Mouse (Mus musculus): ENCODE measurements around the gene Ilk. TPM values are rescaled to one million over a fixed set of nuclear protein-coding genes. Genes with fewer than 3 reads are reported as not detected.

Gene Ilk
- polyA plus RNA-seq, 1 experiment from 2014 or later: 204 TPM

- H3K4me1 ChIP-seq: peaks cover 22% of the 10 kb centered on the region
- peak within 1 kb of the TSS; percentile 81 for H3K27ac ChIP-seq (replicated peaks)
- under 1% methylated on average over 63 of the region's 67 CpGs for WGBS
- no peaks in the 10 kb centered on the region for H3K27me3 ChIP-seq (replicated peaks)
- no peaks in the 10 kb centered on the region for H3K9me3 ChIP-seq (replicated peaks)
- H3K36me3 ChIP-seq: peaks cover 46% of the 10 kb centered on the region
- H3K9ac ChIP-seq (replicated peaks): peak within 1 kb of the TSS; percentile 93
- peak within 1 kb of the TSS; percentile 89 for H3K4me3 ChIP-seq (replicated peaks)
- peak within 1 kb of the TSS; percentile 93 for H3K4me2 ChIP-seq
- peak; percentile 95 for ATAC-seq (ENCODE audit: low FRiP score)
These were observed 7.7 kb downstream of the Ilk start, which contains the start of gene Taf10 for GRCm38 (mm10) chr7:105743926-105744590. TSS of gene Taf10 (minus strand) at chr7:105744361.

GRCm38 (mm10) chr7:105747776-105748175 is 11.4 kb downstream of the Ilk start:
- no peak overlapping the region for H3K4me2 ChIP-seq
- H3K9me3 ChIP-seq (replicated peaks): no peaks in the 10 kb centered on the region
- H3K27me3 ChIP-seq (replicated peaks): no peaks in the 10 kb centered on the region
- 85% methylated on average over 2 of the region's 2 CpGs for WGBS
- ATAC-seq (ENCODE audit: low FRiP score): no peak
- peaks cover 26% of the 10 kb centered on the region for H3K4me1 ChIP-seq
- H3K4me3 ChIP-seq (replicated peaks): no peak overlapping the region
- H3K27ac ChIP-seq (replicated peaks): no peak overlapping the region
- peaks cover 25% of the 10 kb centered on the region for H3K36me3 ChIP-seq
- no peak overlapping the region for H3K9ac ChIP-seq (replicated peaks)

- Histone ChIP-seq H3K27ac (replicated peaks) (peak within 1 kb of the TSS; percentile 76), H3K4me2 (peak within 1 kb of the TSS; percentile 64), H3K9ac (replicated peaks) (peak within 1 kb of the TSS; percentile 56), H3K9me3 (replicated peaks) (no peaks in the 10 kb centered on the region), H3K4me1 (peaks cover 20% of the 10 kb centered on the region), H3K36me3 (peaks cover 55% of the 10 kb centered on the region), H3K27me3 (replicated peaks) (no peaks in the 10 kb centered on the region), H3K4me3 (replicated peaks) (peak within 1 kb of the TSS; percentile 47)
- WGBS: 26% methylated on average over 20 of the region's 20 CpGs
- peak; percentile 92 for ATAC-seq (ENCODE audit: low FRiP score)
These were observed 15.4 kb downstream of the Ilk start, which contains the start of gene Tpp1 for GRCm38 (mm10) chr7:105751491-105752433. TSS of gene Tpp1 (minus strand) at chr7:105752235.

- no peak overlapping the region for H3K9ac ChIP-seq (replicated peaks)
- H3K9me3 ChIP-seq (replicated peaks): no peaks in the 10 kb centered on the region
- peaks cover 63% of the 10 kb centered on the region for H3K36me3 ChIP-seq
- WGBS: 86% methylated on average over 2 of the region's 2 CpGs
- ATAC-seq (ENCODE audit: low FRiP score): peak; percentile 27; the same call in 1 of the 2 replicates
- peak overlapping the region; percentile 76; the same call in 1 of the 2 replicates for H3K27ac ChIP-seq (replicated peaks)
- peaks cover 20% of the 10 kb centered on the region for H3K4me1 ChIP-seq
- H3K4me3 ChIP-seq (replicated peaks): no peak overlapping the region
- H3K27me3 ChIP-seq (replicated peaks): no peaks in the 10 kb centered on the region
- no peak overlapping the region for H3K4me2 ChIP-seq
These were observed 16.3 kb downstream of the Ilk start for GRCm38 (mm10) chr7:105752716-105753115.

GRCm38 (mm10) chr7:105753281-105753680 is 16.9 kb downstream of the Ilk start:
- no peaks in the 10 kb centered on the region for H3K27me3 ChIP-seq (replicated peaks)
- peaks cover 67% of the 10 kb centered on the region for H3K36me3 ChIP-seq
- ATAC-seq (ENCODE audit: low FRiP score): peak; percentile 11; the same call in 1 of the 2 replicates
- no peak overlapping the region for H3K4me3 ChIP-seq (replicated peaks)
- H3K4me2 ChIP-seq: no peak overlapping the region
- peaks cover 20% of the 10 kb centered on the region for H3K4me1 ChIP-seq
- H3K9ac ChIP-seq (replicated peaks): no peak overlapping the region
- H3K27ac ChIP-seq (replicated peaks): peak overlapping the region; percentile 76; the same call in 1 of the 2 replicates
- 91% methylated on average over 10 of the region's 10 CpGs for WGBS
- no peaks in the 10 kb centered on the region for H3K9me3 ChIP-seq (replicated peaks)

- peak; percentile 11; the same call in 1 of the 2 replicates for ATAC-seq (ENCODE audit: low FRiP score)
- H3K4me2 ChIP-seq: peak overlapping the region; percentile 1; the same call in 1 of the 2 replicates
- H3K27me3 ChIP-seq (replicated peaks): no peaks in the 10 kb centered on the region
These were observed 25.6 kb downstream of the Ilk start for GRCm38 (mm10) chr7:105761813-105762484.

GRCm38 (mm10) chr7:105762517-105763270 is 26.3 kb downstream of the Ilk start:
- Histone ChIP-seq H3K9me3 (replicated peaks) (no peaks in the 10 kb centered on the region), H3K9ac (replicated peaks) (no peak overlapping the region), H3K4me2 (peak overlapping the region; percentile 1; the same call in 1 of the 2 replicates), H3K27me3 (replicated peaks) (no peaks in the 10 kb centered on the region), H3K4me3 (replicated peaks) (no peak overlapping the region), H3K4me1 (peaks cover 14% of the 10 kb centered on the region), H3K36me3 (peaks cover 82% of the 10 kb centered on the region), H3K27ac (replicated peaks) (no peak overlapping the region)
- peak; percentile 6; the same call in 1 of the 2 replicates for ATAC-seq (ENCODE audit: low FRiP score)
- WGBS: 26% methylated on average over 55 of the region's 55 CpGs

More at GRCm38 (mm10) chr7:105761813-105762484, 25.6 kb downstream of the Ilk start:
- no peak overlapping the region for H3K9ac ChIP-seq (replicated peaks)
- no peak overlapping the region for H3K27ac ChIP-seq (replicated peaks)
- peaks cover 85% of the 10 kb centered on the region for H3K36me3 ChIP-seq
- H3K9me3 ChIP-seq (replicated peaks): no peaks in the 10 kb centered on the region
- 27% methylated on average over 51 of the region's 51 CpGs for WGBS
- H3K4me3 ChIP-seq (replicated peaks): no peak overlapping the region
- H3K4me1 ChIP-seq: peaks cover 7% of the 10 kb centered on the region; the same call in 1 of the 2 replicates

- peaks cover 79% of the 10 kb centered on the region for H3K36me3 ChIP-seq
- WGBS: 80% methylated on average over 11 of the region's 11 CpGs
- peaks cover 29% of the 10 kb centered on the region for H3K4me1 ChIP-seq
- H3K27me3 ChIP-seq (replicated peaks): no peaks in the 10 kb centered on the region
- H3K4me2 ChIP-seq: no peak overlapping the region
- no peak overlapping the region for H3K9ac ChIP-seq (replicated peaks)
- H3K27ac ChIP-seq (replicated peaks): no peak overlapping the region
- H3K4me3 ChIP-seq (replicated peaks): no peak overlapping the region
- H3K9me3 ChIP-seq (replicated peaks): no peaks in the 10 kb centered on the region
- no peak for ATAC-seq (ENCODE audit: low FRiP score)
These were observed 27.9 kb downstream of the Ilk start for GRCm38 (mm10) chr7:105764331-105764730.

GRCm38 (mm10) chr7:105767729-105768165 is 31.4 kb downstream of the Ilk start:
- peak overlapping the region; percentile 9; the same call in 1 of the 2 replicates for H3K4me2 ChIP-seq
- peak overlapping the region; percentile 52 for H3K27ac ChIP-seq (replicated peaks)
- peaks cover 53% of the 10 kb centered on the region for H3K4me1 ChIP-seq
- H3K9me3 ChIP-seq (replicated peaks): no peaks in the 10 kb centered on the region
- H3K27me3 ChIP-seq (replicated peaks): no peaks in the 10 kb centered on the region
- no peak overlapping the region for H3K4me3 ChIP-seq (replicated peaks)
- ATAC-seq (ENCODE audit: low FRiP score): no peak
- no peak overlapping the region for H3K9ac ChIP-seq (replicated peaks)
- WGBS: 17% methylated on average over 6 of the region's 6 CpGs
- peaks cover 83% of the 10 kb centered on the region for H3K36me3 ChIP-seq

- WGBS: 89% methylated on average over 3 of the region's 3 CpGs
- Histone ChIP-seq H3K27ac (replicated peaks) (no peak overlapping the region), H3K27me3 (replicated peaks) (no peaks in the 10 kb centered on the region), H3K36me3 (peaks cover 65% of the 10 kb centered on the region), H3K4me1 (peaks cover 68% of the 10 kb centered on the region), H3K9me3 (replicated peaks) (no peaks in the 10 kb centered on the region), H3K9ac (replicated peaks) (no peak overlapping the region), H3K4me2 (no peak overlapping the region), H3K4me3 (replicated peaks) (no peak overlapping the region)
- no peak for ATAC-seq (ENCODE audit: low FRiP score)
These were observed 33.6 kb downstream of the Ilk start for GRCm38 (mm10) chr7:105769959-105770358.

Measured in neural tube, embryonic 15.5 days (tissue).